Mouse (Mus musculus): ENCODE data around the gene Car9. TPM values are rescaled to one million over a fixed set of nuclear protein-coding genes. Genes with fewer than 3 reads are reported as not detected.

Car9 gene
- total and polyA plus RNA-seq, 3 experiments = 0.77 to 3.3 TPM; not detected in 1

DNA sequence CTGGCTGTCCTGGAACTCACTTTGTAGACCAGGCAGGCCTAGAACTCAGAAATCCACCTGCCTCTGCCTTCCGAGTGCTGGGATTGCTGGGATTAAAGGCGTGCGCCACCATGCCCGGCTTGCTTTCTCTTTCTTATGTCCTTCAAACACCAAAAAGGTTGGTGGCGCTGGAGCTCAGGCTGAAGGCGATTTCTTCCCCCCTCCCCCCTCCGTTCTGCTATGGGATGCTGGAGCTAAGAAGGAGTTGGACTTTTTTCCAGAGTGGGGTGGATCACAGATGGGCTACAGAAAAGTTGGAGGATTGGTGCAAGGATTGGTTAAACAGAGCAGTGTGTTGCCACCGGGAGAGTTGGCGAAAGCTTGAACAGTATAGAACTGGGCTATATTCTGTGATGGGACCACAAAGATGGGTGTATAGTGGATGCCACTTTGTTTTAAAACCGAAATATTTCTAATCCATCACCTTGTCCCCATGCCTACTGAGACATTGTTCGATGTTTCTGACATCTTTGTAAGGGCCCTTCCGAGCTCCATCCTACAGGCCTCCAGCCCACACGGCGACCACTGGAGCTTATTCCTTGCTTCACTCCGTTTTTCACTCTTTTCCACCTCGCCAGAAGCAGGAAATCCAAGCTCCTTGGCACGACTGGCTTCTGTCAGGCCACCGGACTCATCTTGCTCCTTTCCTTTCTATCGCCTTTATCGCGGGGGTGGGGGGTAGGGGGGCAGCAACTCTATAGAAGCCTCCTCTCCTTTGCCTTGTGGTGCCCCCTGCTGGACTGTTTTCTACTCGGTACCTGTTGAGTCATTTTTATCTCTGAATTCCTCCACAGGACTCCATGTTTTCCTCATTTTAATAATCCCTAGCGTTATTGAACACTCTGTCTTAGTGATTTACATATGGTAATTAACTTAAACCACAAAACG lies 27.6 kb upstream of the Car9 start:
- H3K36me3 ChIP-seq (ENCODE audit: control insufficient read depth in 1 of 2, insufficient read depth in 2 of 2, low read length in 2 of 2) = peaks cover 0 to 11% of the 10 kb centered on the region in 2 experiments; a peak in 2 of 4 replicates
- H3K79me2 ChIP-seq (ENCODE audit: control insufficient read depth, insufficient read depth, low read length, poor library complexity) = no peaks in the 10 kb centered on the region
- DNase-seq (ENCODE audit: low read depth, low spot score) = peak; percentile 91
- H3K4me3 ChIP-seq (ENCODE audit: control insufficient read depth in 1 of 2, insufficient read depth in 1 of 2, low read depth in 2 of 2, low read length in 2 of 2) = peak overlapping the region; percentile 62 to 82
- H3K27ac ChIP-seq (ENCODE audit: control insufficient read depth, low read depth, low read length) = peak overlapping the region; percentile 82
- no peaks in the 10 kb centered on the region for H3K9me3 ChIP-seq (replicated peaks; ENCODE audit: insufficient read depth, low read length)
- no peaks in the 10 kb centered on the region for H3K27me3 ChIP-seq (ENCODE audit: control insufficient read depth in 1 of 2, insufficient read depth in 2 of 2, low read length in 2 of 2)
- peak overlapping the region; percentile 45 for H3K9ac ChIP-seq (ENCODE audit: control insufficient read depth, low read depth, low read length, poor library complexity, severe bottlenecking)
- TF ChIP-seq ZMIZ1 (IDR thresholded peaks at IDR 0.05; ENCODE audit: low read depth, low read length) = peak; percentile 79; the same call in 1 of the 2 replicates
- TF ChIP-seq MAZ (IDR thresholded peaks at IDR 0.05; ENCODE audit: low read depth, low read length) = 0 out of 2 replicates have a peak, but pooled peaks have one; percentile 64
- peak; percentile 63 to 86 (median 76) for TF ChIP-seq CTCF (IDR thresholded peaks at IDR 0.05 in 2 of 3, conservative IDR thresholded peaks at IDR 0.05 in 1 of 3; ENCODE audit: control insufficient read depth in 1 of 3, insufficient read depth in 1 of 3, low read depth in 2 of 3, low read length in 3 of 3, poor library complexity in 1 of 3, severe bottlenecking in 1 of 3)
- no peak for TF ChIP-seq KAT2A (conservative IDR thresholded peaks at IDR 0.05; ENCODE audit: low read depth, low read length)
- peak; percentile 59 for TF ChIP-seq GATA1 (IDR thresholded peaks at IDR 0.05; ENCODE audit: low read depth, low read length)
- no peak for TF ChIP-seq USF1 (IDR thresholded peaks at IDR 0.05; ENCODE audit: low read depth, low read length)
- TF ChIP-seq MYC (IDR thresholded peaks at IDR 0.05; ENCODE audit: low read depth, low read length) = no peak
- TF ChIP-seq TBP (IDR thresholded peaks at IDR 0.05; ENCODE audit: low read depth, low read length) = peak; percentile 91
- TF ChIP-seq HCFC1 (IDR thresholded peaks at IDR 0.05; ENCODE audit: low read depth, low read length) = 0 out of 2 replicates have a peak, but pooled peaks have one; percentile 27
- peak; percentile 64 for TF ChIP-seq ZC3H11A (IDR thresholded peaks at IDR 0.05; ENCODE audit: low read depth, low read length)
- peak; percentile 68 for TF ChIP-seq SMC3 (IDR thresholded peaks at IDR 0.05; ENCODE audit: low read depth, low read length)
- TF ChIP-seq JUND (IDR thresholded peaks at IDR 0.05; ENCODE audit: low read depth, low read length) = 0 out of 2 replicates have a peak, but pooled peaks have one; percentile 7
- TF ChIP-seq MEF2A (IDR thresholded peaks at IDR 0.05; ENCODE audit: extremely low read depth, insufficient replicate concordance, low read depth, low read length, poor library complexity, severe bottlenecking) = no peak
- peak; percentile 69 for TF ChIP-seq RAD21 (IDR thresholded peaks at IDR 0.05; ENCODE audit: low read depth, low read length)
- no peak for TF ChIP-seq USF2 (IDR thresholded peaks at IDR 0.05; ENCODE audit: borderline replicate concordance in 1 of 2, insufficient read depth in 1 of 2, low read depth in 1 of 2, low read length in 2 of 2)
- peak in 1 of 2 experiments; percentile 76; a peak in 2 of 4 replicates for TF ChIP-seq POLR2A (IDR thresholded peaks at IDR 0.05; ENCODE audit: control insufficient read depth in 1 of 2, insufficient read depth in 1 of 2, low read depth in 1 of 2, low read length in 2 of 2, poor library complexity in 1 of 2)
- no peak for TF ChIP-seq POLR2AphosphoS2 (IDR thresholded peaks at IDR 0.05; ENCODE audit: low read length)
- H3K4me1 ChIP-seq (ENCODE audit: control insufficient read depth in 1 of 2, insufficient read depth in 2 of 2, low read length in 2 of 2) = peaks cover 0 to 17% of the 10 kb centered on the region in 2 experiments; a peak in 2 of 4 replicates

- H3K4me1 ChIP-seq (ENCODE audit: control insufficient read depth in 1 of 2, insufficient read depth in 2 of 2, low read length in 2 of 2) = peaks cover 0 to 17% of the 10 kb centered on the region in 2 experiments; a peak in 2 of 4 replicates
- DNase-seq (ENCODE audit: low read depth, low spot score) = no peak
- no peaks in the 10 kb centered on the region for H3K27me3 ChIP-seq (ENCODE audit: control insufficient read depth in 1 of 2, insufficient read depth in 2 of 2, low read length in 2 of 2)
- H3K4me3 ChIP-seq (ENCODE audit: control insufficient read depth in 1 of 2, insufficient read depth in 1 of 2, low read depth in 2 of 2, low read length in 2 of 2) = no peak overlapping the region
- H3K9ac ChIP-seq (ENCODE audit: control insufficient read depth, low read depth, low read length, poor library complexity, severe bottlenecking) = no peak overlapping the region
- no peak overlapping the region for H3K27ac ChIP-seq (ENCODE audit: control insufficient read depth, low read depth, low read length)
- H3K79me2 ChIP-seq (ENCODE audit: control insufficient read depth, insufficient read depth, low read length, poor library complexity) = no peaks in the 10 kb centered on the region
- H3K9me3 ChIP-seq (replicated peaks; ENCODE audit: insufficient read depth, low read length) = no peaks in the 10 kb centered on the region
- TF ChIP-seq TCF12 (IDR thresholded peaks at IDR 0.05; ENCODE audit: low read depth, low read length) (no peak), POLR2AphosphoS2 (IDR thresholded peaks at IDR 0.05; ENCODE audit: low read length) (no peak), ELF1 (IDR thresholded peaks at IDR 0.05; ENCODE audit: low read depth, low read length) (no peak), MYB (IDR thresholded peaks at IDR 0.05; ENCODE audit: low read depth, low read length) (no peak), EP300 (IDR thresholded peaks at IDR 0.05; ENCODE audit: low read depth in 1 of 2, low read length in 2 of 2) (no peak), SIN3A (IDR thresholded peaks at IDR 0.05; ENCODE audit: low read length) (no peak), CTCF (IDR thresholded peaks at IDR 0.05 in 2 of 3, conservative IDR thresholded peaks at IDR 0.05 in 1 of 3; ENCODE audit: control insufficient read depth in 1 of 3, insufficient read depth in 1 of 3, low read depth in 2 of 3, low read length in 3 of 3, poor library complexity in 1 of 3, severe bottlenecking in 1 of 3) (no peak), CHD1 (IDR thresholded peaks at IDR 0.05; ENCODE audit: low read depth, low read length) (no peak), ZKSCAN1 (IDR thresholded peaks at IDR 0.05; ENCODE audit: low read depth, low read length) (no peak), KAT2A (conservative IDR thresholded peaks at IDR 0.05; ENCODE audit: low read depth, low read length) (no peak), MAX (IDR thresholded peaks at IDR 0.05; ENCODE audit: low read length) (no peak), E2F4 (IDR thresholded peaks at IDR 0.05; ENCODE audit: borderline replicate concordance, low read depth, low read length) (no peak), ETS1 (IDR thresholded peaks at IDR 0.05; ENCODE audit: low read depth, low read length) (no peak), UBTF (IDR thresholded peaks at IDR 0.05; ENCODE audit: borderline replicate concordance, insufficient read depth, low read depth, low read length) (no peak), GATA1 (IDR thresholded peaks at IDR 0.05; ENCODE audit: low read depth, low read length) (no peak), SMC3 (IDR thresholded peaks at IDR 0.05; ENCODE audit: low read depth, low read length) (no peak), MAZ (IDR thresholded peaks at IDR 0.05; ENCODE audit: low read depth, low read length) (no peak)
- peaks cover 0 to 11% of the 10 kb centered on the region in 2 experiments; a peak in 2 of 4 replicates for H3K36me3 ChIP-seq (ENCODE audit: control insufficient read depth in 1 of 2, insufficient read depth in 2 of 2, low read length in 2 of 2)
These were observed 25.8 kb upstream of the Car9 start for GRCm38 (mm10) chr4:43480985-43481384.
